Mouse (Mus musculus): ENCODE data around the gene Tubb5. TPM values are rescaled to one million over a fixed set of nuclear protein-coding genes. Genes with fewer than 3 reads are reported as not detected.

Gene Tubb5
- polyA plus RNA-seq, 1 experiment from 2014 or later = 1,505 TPM

GRCm38 (mm10) chr17:35817226-35817625, 20.9 kb downstream of the Tubb5 start:
- no peaks in the 10 kb centered on the region for H3K36me3 ChIP-seq
- H3K4me2 ChIP-seq (replicated peaks) = no peak overlapping the region
- no peak overlapping the region for H3K4me3 ChIP-seq
- H3K9ac ChIP-seq = no peak overlapping the region
- no peaks in the 10 kb centered on the region for H3K9me3 ChIP-seq (replicated peaks)
- ATAC-seq (ENCODE audit: low FRiP score) = no peak
- no peak overlapping the region for H3K27ac ChIP-seq
- H3K4me1 ChIP-seq = peaks cover 22% of the 10 kb centered on the region
- peaks cover 18% of the 10 kb centered on the region for H3K27me3 ChIP-seq
- 44% methylated on average over 10 of the region's 10 CpGs for WGBS

GRCm38 (mm10) chr17:35816686-35817085, 21.4 kb downstream of the Tubb5 start:
- 38% methylated on average over 8 of the region's 14 CpGs for WGBS
- Histone ChIP-seq H3K36me3 (no peaks in the 10 kb centered on the region), H3K4me3 (no peak overlapping the region), H3K27me3 (peaks cover 18% of the 10 kb centered on the region), H3K4me1 (peaks cover 17% of the 10 kb centered on the region), H3K9me3 (replicated peaks) (no peaks in the 10 kb centered on the region), H3K27ac (no peak overlapping the region), H3K4me2 (replicated peaks) (no peak overlapping the region), H3K9ac (no peak overlapping the region)
- no peak for ATAC-seq (ENCODE audit: low FRiP score)

GRCm38 (mm10) chr17:35815836-35816235, 22.3 kb downstream of the Tubb5 start:
- peaks cover 17% of the 10 kb centered on the region for H3K27me3 ChIP-seq
- no peak for ATAC-seq (ENCODE audit: low FRiP score)
- H3K36me3 ChIP-seq = no peaks in the 10 kb centered on the region
- H3K4me3 ChIP-seq = no peak overlapping the region
- H3K4me1 ChIP-seq = peaks cover 9% of the 10 kb centered on the region
- no peak overlapping the region for H3K4me2 ChIP-seq (replicated peaks)
- H3K27ac ChIP-seq = no peak overlapping the region
- 72% methylated on average over 7 of the region's 7 CpGs for WGBS
- no peak overlapping the region for H3K9ac ChIP-seq
- H3K9me3 ChIP-seq (replicated peaks) = no peaks in the 10 kb centered on the region

- Histone ChIP-seq H3K9ac (no peak overlapping the region), H3K4me2 (replicated peaks) (no peak overlapping the region), H3K4me1 (peaks cover 6% of the 10 kb centered on the region), H3K4me3 (no peak overlapping the region), H3K9me3 (replicated peaks) (no peaks in the 10 kb centered on the region), H3K27me3 (peaks cover 6% of the 10 kb centered on the region), H3K27ac (no peak overlapping the region), H3K36me3 (no peaks in the 10 kb centered on the region)
- no peak for ATAC-seq (ENCODE audit: low FRiP score)
- 59% methylated on average over 6 of the region's 6 CpGs for WGBS
These were observed 23.4 kb downstream of the Tubb5 start for GRCm38 (mm10) chr17:35814678-35815077.

GRCm38 (mm10) chr17:35813653-35814052, 24.5 kb downstream of the Tubb5 start:
- no peak overlapping the region for H3K9ac ChIP-seq
- H3K4me2 ChIP-seq (replicated peaks) = no peak overlapping the region
- no peak overlapping the region for H3K27ac ChIP-seq
- WGBS = 85% methylated on average over 7 of the region's 7 CpGs
- peaks cover 6% of the 10 kb centered on the region for H3K4me1 ChIP-seq
- no peaks in the 10 kb centered on the region; the same call in 1 of the 2 replicates for H3K27me3 ChIP-seq
- ATAC-seq (ENCODE audit: low FRiP score) = no peak
- no peaks in the 10 kb centered on the region for H3K36me3 ChIP-seq
- no peaks in the 10 kb centered on the region for H3K9me3 ChIP-seq (replicated peaks)
- H3K4me3 ChIP-seq = no peak overlapping the region

- no peak overlapping the region for H3K4me2 ChIP-seq (replicated peaks)
- ATAC-seq (ENCODE audit: low FRiP score) = no peak
- no peak overlapping the region for H3K4me3 ChIP-seq
- peaks cover 6% of the 10 kb centered on the region for H3K4me1 ChIP-seq
- no peaks in the 10 kb centered on the region; the same call in 1 of the 2 replicates for H3K27me3 ChIP-seq
- H3K9ac ChIP-seq = no peak overlapping the region
- H3K9me3 ChIP-seq (replicated peaks) = no peaks in the 10 kb centered on the region
- H3K36me3 ChIP-seq = no peaks in the 10 kb centered on the region
- H3K27ac ChIP-seq = no peak overlapping the region
- 65% methylated on average over 7 of the region's 7 CpGs for WGBS
These were observed 24.9 kb downstream of the Tubb5 start for GRCm38 (mm10) chr17:35813245-35813647.

GRCm38 (mm10) chr17:35812736-35813135, 25.4 kb downstream of the Tubb5 start:
- no peaks in the 10 kb centered on the region; the same call in 1 of the 2 replicates for H3K27me3 ChIP-seq
- H3K9me3 ChIP-seq (replicated peaks) = no peaks in the 10 kb centered on the region
- no peak for ATAC-seq (ENCODE audit: low FRiP score)
- 75% methylated on average over 6 of the region's 6 CpGs for WGBS
- H3K9ac ChIP-seq = no peak overlapping the region
- no peak overlapping the region for H3K27ac ChIP-seq
- peaks cover 6% of the 10 kb centered on the region for H3K4me1 ChIP-seq
- H3K4me3 ChIP-seq = no peak overlapping the region
- H3K36me3 ChIP-seq = no peaks in the 10 kb centered on the region
- H3K4me2 ChIP-seq (replicated peaks) = no peak overlapping the region

- Histone ChIP-seq H3K4me2 (replicated peaks) (no peak overlapping the region), H3K9ac (no peak overlapping the region), H3K36me3 (no peaks in the 10 kb centered on the region), H3K27ac (no peak overlapping the region), H3K4me1 (peaks cover 6% of the 10 kb centered on the region), H3K4me3 (no peak overlapping the region), H3K27me3 (no peaks in the 10 kb centered on the region; the same call in 1 of the 2 replicates), H3K9me3 (replicated peaks) (no peaks in the 10 kb centered on the region)
- no peak for ATAC-seq (ENCODE audit: low FRiP score)
- WGBS = 78% methylated on average over 5 of the region's 5 CpGs
These were observed 25.8 kb downstream of the Tubb5 start for GRCm38 (mm10) chr17:35812307-35812706.

GRCm38 (mm10) chr17:35810900-35811648, 27.0 kb downstream of the Tubb5 start:
- no peak for ATAC-seq (ENCODE audit: low FRiP score)
- no peak overlapping the region for H3K27ac ChIP-seq
- H3K9me3 ChIP-seq (replicated peaks) = no peaks in the 10 kb centered on the region
- H3K4me3 ChIP-seq = no peak overlapping the region
- H3K4me2 ChIP-seq (replicated peaks) = no peak overlapping the region
- H3K4me1 ChIP-seq = peaks cover 2% of the 10 kb centered on the region; the same call in 1 of the 2 replicates
- 90% methylated on average over 5 of the region's 5 CpGs for WGBS
- H3K9ac ChIP-seq = no peak overlapping the region
- H3K36me3 ChIP-seq = no peaks in the 10 kb centered on the region
- no peaks in the 10 kb centered on the region for H3K27me3 ChIP-seq

GRCm38 (mm10) chr17:35809395-35809794, 28.7 kb downstream of the Tubb5 start:
- Histone ChIP-seq H3K27me3 (no peaks in the 10 kb centered on the region), H3K36me3 (no peaks in the 10 kb centered on the region), H3K27ac (no peak overlapping the region), H3K9ac (no peak overlapping the region), H3K4me1 (peaks cover 2% of the 10 kb centered on the region; the same call in 1 of the 2 replicates), H3K4me2 (replicated peaks) (no peak overlapping the region), H3K9me3 (replicated peaks) (no peaks in the 10 kb centered on the region), H3K4me3 (no peak overlapping the region)
- WGBS = 88% methylated on average over 11 of the region's 11 CpGs
- no peak for ATAC-seq (ENCODE audit: low FRiP score)

- H3K4me2 ChIP-seq (replicated peaks) = no peak overlapping the region
- H3K27ac ChIP-seq = no peak overlapping the region
- H3K27me3 ChIP-seq = no peaks in the 10 kb centered on the region
- no peak overlapping the region for H3K9ac ChIP-seq
- peaks cover 2% of the 10 kb centered on the region; the same call in 1 of the 2 replicates for H3K4me1 ChIP-seq
- ATAC-seq (ENCODE audit: low FRiP score) = no peak
- 75% methylated on average over 9 of the region's 9 CpGs for WGBS
- H3K4me3 ChIP-seq = no peak overlapping the region
- no peaks in the 10 kb centered on the region for H3K9me3 ChIP-seq (replicated peaks)
- no peaks in the 10 kb centered on the region for H3K36me3 ChIP-seq
These were observed 30.0 kb downstream of the Tubb5 start for GRCm38 (mm10) chr17:35808073-35808472.

- no peak overlapping the region for H3K4me2 ChIP-seq (replicated peaks)
- H3K27me3 ChIP-seq = no peaks in the 10 kb centered on the region
- H3K27ac ChIP-seq = no peak overlapping the region
- WGBS = 92% methylated on average over 4 of the region's 4 CpGs
- no peak for ATAC-seq (ENCODE audit: low FRiP score)
- no peak overlapping the region for H3K9ac ChIP-seq
- no peaks in the 10 kb centered on the region for H3K36me3 ChIP-seq
- H3K9me3 ChIP-seq (replicated peaks) = no peaks in the 10 kb centered on the region
- no peak overlapping the region for H3K4me3 ChIP-seq
- H3K4me1 ChIP-seq = peaks cover 2% of the 10 kb centered on the region; the same call in 1 of the 2 replicates
These were observed 34.2 kb downstream of the Tubb5 start for GRCm38 (mm10) chr17:35803858-35804399.

- no peak overlapping the region for H3K27ac ChIP-seq
- peaks cover 2% of the 10 kb centered on the region; the same call in 1 of the 2 replicates for H3K4me1 ChIP-seq
- no peaks in the 10 kb centered on the region for H3K27me3 ChIP-seq
- H3K9me3 ChIP-seq (replicated peaks) = peaks cover 6% of the 10 kb centered on the region
- H3K4me3 ChIP-seq = no peak overlapping the region
- ATAC-seq (ENCODE audit: low FRiP score) = no peak
- H3K4me2 ChIP-seq (replicated peaks) = no peak overlapping the region
- no peak overlapping the region for H3K9ac ChIP-seq
- H3K36me3 ChIP-seq = no peaks in the 10 kb centered on the region
- 61% methylated on average over 6 of the region's 6 CpGs for WGBS
These were observed 35.1 kb downstream of the Tubb5 start for GRCm38 (mm10) chr17:35803020-35803419.
